Mouse (Mus musculus): ENCODE measurements at regions not wholly inside any gene's neighbourhood (a gene's known extent, or its start where the extent isn't known, plus 50 kb on each side); places are given as distances from the start of the nearest gene placed in this dataset.

GRCm38 (mm10) chr13:92911660-92912284, 67.2 kb downstream of the Mtx3 start:
- DNase-seq: no peak

GRCm38 (mm10) chr13:92912661-92913060, 68.1 kb downstream of the Mtx3 start:
- DNase-seq: no peak

- DNase-seq: no peak
Measured at GRCm38 (mm10) chr13:92914631-92915030, 70.1 kb downstream of the Mtx3 start.

GRCm38 (mm10) chr13:92915221-92915839, 70.8 kb downstream of the Mtx3 start:
- DNase-seq: no peak

- DNase-seq: no peak
Measured at GRCm38 (mm10) chr13:92915948-92916710, 71.6 kb downstream of the Mtx3 start.

GRCm38 (mm10) chr13:92919882-92920281, 75.3 kb downstream of the Mtx3 start:
- no peak for DNase-seq

GRCm38 (mm10) chr13:92921936-92922335, 77.4 kb downstream of the Mtx3 start:
- DNase-seq: no peak

GRCm38 (mm10) chr13:92923496-92923895, 78.9 kb downstream of the Mtx3 start:
- no peak for DNase-seq

GRCm38 (mm10) chr13:92924021-92924420, 79.5 kb downstream of the Mtx3 start:
- DNase-seq: no peak

- DNase-seq: no peak
Measured at GRCm38 (mm10) chr13:92925196-92925595, 80.6 kb downstream of the Mtx3 start.

- DNase-seq: no peak
Measured at GRCm38 (mm10) chr13:92928551-92928950, 84.0 kb downstream of the Mtx3 start.

- no peak for DNase-seq
Measured at GRCm38 (mm10) chr13:92931696-92932095, 87.1 kb downstream of the Mtx3 start.

GRCm38 (mm10) chr13:92939032-92939431, 94.5 kb downstream of the Mtx3 start:
- DNase-seq: no peak

- DNase-seq: no peak
Measured at GRCm38 (mm10) chr13:92940610-92941009, 96.0 kb downstream of the Mtx3 start.

GRCm38 (mm10) chr13:92948560-92948959, 104.0 kb downstream of the Mtx3 start:
- DNase-seq: no peak

- no peak for DNase-seq
Measured at GRCm38 (mm10) chr13:92960031-92960430, 115.5 kb downstream of the Mtx3 start.

- no peak for DNase-seq
Measured at GRCm38 (mm10) chr13:92962625-92963024, 118.1 kb downstream of the Mtx3 start.

- no peak for DNase-seq
Measured at GRCm38 (mm10) chr13:92963351-92963895, 118.9 kb downstream of the Mtx3 start.

GRCm38 (mm10) chr13:92964213-92964743, 119.7 kb downstream of the Mtx3 start:
- DNase-seq: no peak

- DNase-seq: no peak
Measured at GRCm38 (mm10) chr13:92967025-92967610, 122.6 kb downstream of the Mtx3 start.

- no peak for DNase-seq
Measured at GRCm38 (mm10) chr13:92969579-92969978, 125.0 kb downstream of the Mtx3 start.

- no peak for DNase-seq
Measured at GRCm38 (mm10) chr13:92972891-92973290, 128.3 kb downstream of the Mtx3 start.

- DNase-seq: no peak
Measured at GRCm38 (mm10) chr13:92973791-92974190, 129.2 kb downstream of the Mtx3 start.
